Mouse (Mus musculus) G1E (cell line): ENCODE results near the gene Zzef1.

Source experiments
- CTCF ChIP-seq: IDR thresholded peaks from 2 replicates; pipeline ENCODE4 v1.5.1; 2012; ENCODE audit warnings: low read depth, low read length, inconsistent platforms, mixed read lengths
- GATA1 ChIP-seq: IDR thresholded peaks from 2 replicates; pipeline ENCODE4 v1.6.1; 2012; ENCODE audit warnings: borderline replicate concordance, low read length, inconsistent platforms, mixed read lengths
- GATA2 ChIP-seq: IDR thresholded peaks from 2 replicates; pipeline ENCODE4 v1.6.1; 2012; ENCODE audit warnings: low read depth, low read length, inconsistent platforms, borderline replicate concordance
- POLR2AphosphoS5 ChIP-seq: IDR thresholded peaks from 2 replicates; pipeline ENCODE4 v1.6.1; 2012; ENCODE audit warnings: low read depth, low read length, inconsistent platforms; ENCODE audit not compliant: insufficient replicate concordance
- TAL1 ChIP-seq: conservative IDR thresholded peaks from 2 replicates; pipeline ENCODE4 v1.6.1; 2012; ENCODE audit warnings: low read depth, low read length, inconsistent platforms, mixed read lengths

DNA sequence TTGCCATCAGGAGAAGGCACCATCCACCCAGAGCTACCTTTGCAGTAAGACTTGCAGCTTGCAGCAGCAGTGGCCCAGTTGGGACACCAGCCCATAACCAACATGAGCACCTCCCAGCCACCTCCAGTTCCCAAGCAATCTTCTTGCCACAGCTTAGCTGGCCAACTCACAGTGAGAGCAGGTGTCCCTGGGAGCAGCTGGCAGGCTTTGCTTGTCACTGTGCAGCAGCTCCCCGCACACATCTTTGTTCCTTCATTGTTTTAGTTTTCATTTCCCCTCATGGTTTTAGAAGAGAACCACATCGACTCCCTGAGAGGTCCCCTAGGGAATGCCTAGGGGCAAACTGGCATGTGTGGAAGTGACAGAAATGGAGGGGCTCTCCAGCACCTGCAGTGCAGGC lies 129.0 kb downstream of the Zzef1 start:
- no peak for TF ChIP-seq GATA1
- TF ChIP-seq CTCF = no peak
- no peak for TF ChIP-seq TAL1
- TF ChIP-seq POLR2AphosphoS5 = no peak
- TF ChIP-seq GATA2 = no peak
